ENCODE assay signal across 8 mouse cellular contexts in the genomic region with DNA sequence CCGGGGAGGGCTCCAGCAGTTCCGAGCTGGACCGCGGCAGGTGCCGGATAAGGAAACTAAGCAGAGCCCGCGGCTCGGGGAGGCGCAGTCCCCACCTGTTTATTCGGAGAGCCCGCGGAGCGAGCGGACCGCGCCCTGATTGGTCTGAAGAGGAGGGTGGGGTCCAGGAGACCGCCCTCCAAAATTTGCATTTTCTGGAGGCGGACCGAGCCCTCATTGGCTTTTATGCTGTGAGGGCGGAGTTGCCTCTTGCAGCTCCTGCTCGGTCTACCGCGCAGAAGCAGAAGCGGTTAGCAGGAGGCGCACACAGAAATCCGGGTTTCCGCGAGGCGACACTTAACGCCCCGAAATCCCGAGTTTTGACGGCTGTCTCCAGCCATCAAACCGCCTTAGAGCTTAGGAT. TPM values are rescaled to one million over a fixed set of nuclear protein-coding genes. Genes with fewer than 3 reads are reported as not detected.
A peak's percentile ranks its signal among the peaks of the same experiment; 100 is the strongest.
DNase-seq lines count a peak whose midpoint lies in the region; ATAC-seq lines count a peak whose summit lies in the region.

No protein-coding gene starts in this region.

- ATAC-seq in intestine, embryonic 14.5 days (replicated peaks; ENCODE audit: low FRiP score, low TSS enrichment, low read depth) = peak; percentile 85

- peak overlapping the region; percentile 28 for H3K4me3 ChIP-seq in intestine, embryonic 14.5 days (ENCODE audit: low read depth, low read length)
- H3K4me3 ChIP-seq in midbrain, embryonic 10.5 days = peak overlapping the region; percentile 45

- no peak overlapping the region for H3K27ac ChIP-seq in intestine, embryonic 14.5 days (ENCODE audit: low read depth)
- no peak overlapping the region; the same call in 1 of the 2 replicates for H3K27ac ChIP-seq in midbrain, embryonic 10.5 days (replicated peaks)

- peaks cover 4% of the 10 kb centered on the region; the same call in 1 of the 2 replicates for H3K4me1 ChIP-seq in intestine, embryonic 14.5 days (replicated peaks; ENCODE audit: control insufficient read depth, insufficient read depth, low read length)
- H3K4me1 ChIP-seq in midbrain, embryonic 10.5 days = peaks cover 24% of the 10 kb centered on the region

- H3K27me3 ChIP-seq in intestine, embryonic 14.5 days (replicated peaks; ENCODE audit: control insufficient read depth, insufficient read depth, low read length) = peaks cover 100% of the 10 kb centered on the region
- H3K27me3 ChIP-seq in midbrain, embryonic 10.5 days (ENCODE audit: low read depth, poor library complexity, severe bottlenecking) = peaks cover 100% of the 10 kb centered on the region

- intact Hi-C loops in gastrocnemius, postnatal 36 days (cut with DNase I) = no loop called here
- intact Hi-C loops in left cerebral cortex, postnatal 25 days (cut with DNase I) = no loop called here

- WGBS in intestine, embryonic 14.5 days = under 1% methylated on average over 34 of the region's 34 CpGs
- under 1% methylated on average over 34 of the region's 34 CpGs for whole genome bisulfite sequencing in midbrain, embryonic 10.5 days

- 0 out of 2 replicates have a peak overlapping the region, but pooled peaks have one; percentile 21 for H3K9ac ChIP-seq in intestine, embryonic 14.5 days (ENCODE audit: low read length)

- H3K4me2 ChIP-seq in intestine, embryonic 14.5 days (ENCODE audit: low read length) = peak overlapping the region; percentile 56

- DNase-seq in adrenal gland, postnatal 10 days = peak; percentile 93
- DNase-seq in embryo, embryonic 11.5 days (ENCODE audit: low read depth, low spot score) = peak; percentile 82
- peak; percentile 75 to 80 for DNase-seq in gastrocnemius, postnatal 36 days
- peak; percentile 90 for DNase-seq in intestine, embryonic 14.5 days (ENCODE audit: low spot score)
- peak; percentile 83 to 95 for DNase-seq in left cerebral cortex, postnatal 25 days (ENCODE audit: low spot score in 2 of 2)
- DNase-seq in midbrain, embryonic 10.5 days (ENCODE audit: low spot score) = peak; percentile 87
- DNase-seq in right cerebral cortex, postnatal 4 days = peak; percentile 76
- peak; percentile 84 for DNase-seq in yolk sac, embryonic 10.5 days (ENCODE audit: low spot score)

- H3K9me3 ChIP-seq in intestine, embryonic 14.5 days (ENCODE audit: control insufficient read depth, low read length) = no peaks in the 10 kb centered on the region
- H3K9me3 ChIP-seq in midbrain, embryonic 10.5 days (replicated peaks) = no peaks in the 10 kb centered on the region

- no peaks in the 10 kb centered on the region for H3K36me3 ChIP-seq in intestine, embryonic 14.5 days (ENCODE audit: control insufficient read depth, insufficient read depth, low read length)
- H3K36me3 ChIP-seq in midbrain, embryonic 10.5 days = no peaks in the 10 kb centered on the region

RNA-seq across cellular contexts. Expression of a gene that starts 1.4 kb away (rescaled TPM):
- total RNA-seq in adrenal gland, postnatal 10 days (2021) = not detected
- total RNA-seq in gastrocnemius, postnatal 36 days (2021) = not detected
- not detected in 2 replicates for polyA plus RNA-seq in intestine, embryonic 14.5 days (2014; fragmentation: Nextera tagmentation; extraction: Ambion mirVana)
- total RNA-seq in left cerebral cortex, postnatal 25 days (2021) = not detected
- not detected in 2 replicates for polyA plus RNA-seq in midbrain, embryonic 10.5 days (2016; fragmentation: Nextera tagmentation; extraction: Ambion mirVana)

RNA-seq across cellular contexts. Expression of a gene that starts 2.8 kb away (rescaled TPM):
- total RNA-seq in adrenal gland, postnatal 10 days (2021) = not detected
- not detected for total RNA-seq in gastrocnemius, postnatal 36 days (2021)
- polyA plus RNA-seq in intestine, embryonic 14.5 days (2014; fragmentation: Nextera tagmentation; extraction: Ambion mirVana) = not detected in 2 replicates
- total RNA-seq in left cerebral cortex, postnatal 25 days (2021) = under 1 TPM in 1 of 2 experiments, not detected in 1; 0.18 TPM
- not detected in 2 replicates for polyA plus RNA-seq in midbrain, embryonic 10.5 days (2016; fragmentation: Nextera tagmentation; extraction: Ambion mirVana)

RNA-seq across cellular contexts. Expression of a gene that starts 18.5 kb away (rescaled TPM):
- total RNA-seq in adrenal gland, postnatal 10 days (2021) = under 1 TPM; 0.18 to 0.42 TPM
- under 1 TPM; 0.76 to 0.79 TPM for total RNA-seq in gastrocnemius, postnatal 36 days (2021)
- polyA plus RNA-seq in intestine, embryonic 14.5 days (2014; fragmentation: Nextera tagmentation; extraction: Ambion mirVana) = 0.07 TPM in 1 of 2 replicates, not detected in the other
- 1,000 to 10,000 TPM; 1,365 to 1,520 TPM for total RNA-seq in left cerebral cortex, postnatal 25 days (2021)
- 0.25 and 0.52 TPM in 2 replicates for polyA plus RNA-seq in midbrain, embryonic 10.5 days (2016; fragmentation: Nextera tagmentation; extraction: Ambion mirVana)

RNA-seq across cellular contexts. Expression of a gene that starts 22.5 kb away (rescaled TPM):
- under 1 TPM in 1 of 2 experiments, not detected in 1; 0.36 TPM for total RNA-seq in adrenal gland, postnatal 10 days (2021)
- not detected for total RNA-seq in gastrocnemius, postnatal 36 days (2021)
- 0.43 and 0.73 TPM in 2 replicates for polyA plus RNA-seq in intestine, embryonic 14.5 days (2014; fragmentation: Nextera tagmentation; extraction: Ambion mirVana)
- total RNA-seq in left cerebral cortex, postnatal 25 days (2021) = 1 to 10 TPM; 5.2 to 5.3 TPM
- 0.73 and 0.88 TPM in 2 replicates for polyA plus RNA-seq in midbrain, embryonic 10.5 days (2016; fragmentation: Nextera tagmentation; extraction: Ambion mirVana)

RNA-seq across cellular contexts. Expression of a gene that starts 27.8 kb away (rescaled TPM):
- 10 to 100 TPM; 50.6 to 68.2 TPM for total RNA-seq in adrenal gland, postnatal 10 days (2021)
- 10 to 100 TPM; 10.6 to 14.3 TPM for total RNA-seq in gastrocnemius, postnatal 36 days (2021)
- 50.9 and 66.6 TPM in 2 replicates for polyA plus RNA-seq in intestine, embryonic 14.5 days (2014; fragmentation: Nextera tagmentation; extraction: Ambion mirVana)
- 10 to 100 TPM; 13.6 to 14.1 TPM for total RNA-seq in left cerebral cortex, postnatal 25 days (2021)
- polyA plus RNA-seq in midbrain, embryonic 10.5 days (2016; fragmentation: Nextera tagmentation; extraction: Ambion mirVana) = 45.7 and 51.2 TPM in 2 replicates

Comparison
In these comparisons a context has a peak if more than half of its experiments do, and no peak if none do; other contexts are left out.
1. RNA of a gene that starts 18.5 kb away (total RNA-seq): 1,365 to 1,520 TPM in left cerebral cortex, postnatal 25 days; 0.76 to 0.79 TPM in gastrocnemius, postnatal 36 days and 0.18 to 0.42 TPM in adrenal gland, postnatal 10 days; every median in the first group is over 100 times any median in the second.
2. Peak in every context shown above with its lines, with median percentiles within 50 percentile points of each other: DNase-seq.